Mouse (Mus musculus) megakaryocyte, embryonic 14.5 days (primary cell): ENCODE measurements around the gene Sike1.

Source experiments
- FLI1 ChIP-seq: IDR thresholded peaks from 2 replicates; pipeline ENCODE4 v1.6.1; 2012; ENCODE audit warnings: low read length, inconsistent platforms, mixed read lengths
- GATA1 ChIP-seq: IDR thresholded peaks from 3 replicates; pipeline ENCODE4 v1.6.1; 2012; ENCODE audit warnings: mixed read lengths, low read length, inconsistent platforms, borderline replicate concordance

DNA sequence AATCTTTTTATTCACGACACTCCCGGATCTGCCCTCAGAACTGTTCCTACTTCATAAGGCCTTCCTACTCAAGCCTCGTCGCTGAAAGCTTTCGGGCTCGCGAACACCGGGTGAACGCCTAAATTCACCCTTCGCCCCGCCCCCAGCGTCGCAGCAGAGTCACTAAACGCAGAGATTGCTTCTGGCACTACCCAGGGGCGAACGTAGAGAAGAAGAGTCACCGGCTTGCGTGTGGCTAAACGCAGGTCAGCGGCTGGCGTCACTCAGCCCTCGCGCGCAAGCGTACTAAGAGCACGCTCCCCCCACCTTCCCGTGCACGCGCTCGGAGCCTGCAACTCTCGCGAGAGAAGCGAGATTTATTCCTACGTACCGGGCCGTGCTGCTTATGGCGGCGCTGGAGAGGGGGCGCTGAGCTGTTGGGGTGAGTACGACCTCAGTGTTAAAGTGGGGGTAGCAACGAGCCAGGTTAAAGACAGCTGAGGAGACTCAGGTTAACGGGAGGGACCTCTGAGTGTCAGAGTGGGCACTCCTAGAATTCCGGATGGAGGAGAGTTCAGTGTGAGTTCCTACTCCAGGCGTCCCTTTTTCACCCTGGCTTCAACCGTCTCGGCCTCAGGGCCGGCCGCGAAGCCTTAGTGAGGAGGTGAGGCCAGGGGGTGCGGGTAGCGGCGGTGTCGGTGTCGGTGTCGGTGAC, 24.9 kb downstream of the Sike1 start, which contains the start of gene Csde1:
- TF ChIP-seq GATA1 (no peak), FLI1 (no peak)
